Mouse (Mus musculus) small intestine, adult 2 months (tissue): ENCODE data around the gene Srxn1. TPM values are rescaled to one million over a fixed set of nuclear protein-coding genes. Genes with fewer than 3 reads are reported as not detected.

Source experiments
- H3K27ac ChIP-seq: fragments of 200-500 bp; 2 replicates; pipeline ENCODE4 v1.5.1; 2012; ENCODE audit warnings: low read depth, low read length, control low read depth, inconsistent platforms; ENCODE audit not compliant: insufficient read depth
- H3K27me3 ChIP-seq: fragments of 200-500 bp; 2 replicates; pipeline ENCODE4 v1.6.1; 2012; ENCODE audit warnings: mild to moderate bottlenecking, moderate library complexity, low read length, inconsistent platforms; ENCODE audit not compliant: control insufficient read depth, insufficient read depth
- H3K36me3 ChIP-seq: fragments of 200-500 bp; 2 replicates; pipeline ENCODE4 v1.6.1; 2012; ENCODE audit warnings: mild to moderate bottlenecking, low read length, control low read depth, inconsistent platforms; ENCODE audit not compliant: control insufficient read depth, insufficient read depth
- H3K4me1 ChIP-seq: fragments of 200-500 bp; 2 replicates; pipeline ENCODE4 v1.6.1; 2012; ENCODE audit warnings: low read length, inconsistent platforms, mixed read lengths; ENCODE audit not compliant: control insufficient read depth, insufficient read depth, insufficient read length
- H3K4me3 ChIP-seq: fragments of 200-500 bp; 2 replicates; pipeline ENCODE4 v1.5.1; 2012; ENCODE audit warnings: low read depth, mild to moderate bottlenecking, control low read depth, inconsistent platforms, low read length, moderate library complexity
- CTCF ChIP-seq: fragments of 200-500 bp; IDR thresholded peaks from 2 replicates; pipeline ENCODE4 v1.5.1; 2012; ENCODE audit warnings: low read depth, mild to moderate bottlenecking, control low read depth, inconsistent platforms, low read length, moderate library complexity, mixed read lengths; ENCODE audit not compliant: insufficient replicate concordance, insufficient read length; ENCODE audit errors: extremely low read depth
- POLR2A ChIP-seq: fragments of 200-500 bp; IDR thresholded peaks from 2 replicates; pipeline ENCODE4 v1.6.1; 2012; ENCODE audit warnings: low read depth, mild to moderate bottlenecking, control low read depth, inconsistent platforms, low read length, moderate library complexity
- WGBS: fragments of 180-500 bp; shearing (Covaris S2); methylation state at CpG from one replicate; pipeline ENCODE4 v1.1.7; 2018; 5-methylcytosine and 5-hydroxymethylcytosine counted together
- polyA plus RNA-seq: library from polyadenylated mRNA; depleted of rRNA; stranded (reverse); fragments of >200 nt; gene quantifications from 2 replicates; pipeline ENCODE4 v1.2.3, GENCODE M21; 2012

Gene Srxn1
- polyA plus RNA-seq, 1 experiment: 579 TPM

DNA sequence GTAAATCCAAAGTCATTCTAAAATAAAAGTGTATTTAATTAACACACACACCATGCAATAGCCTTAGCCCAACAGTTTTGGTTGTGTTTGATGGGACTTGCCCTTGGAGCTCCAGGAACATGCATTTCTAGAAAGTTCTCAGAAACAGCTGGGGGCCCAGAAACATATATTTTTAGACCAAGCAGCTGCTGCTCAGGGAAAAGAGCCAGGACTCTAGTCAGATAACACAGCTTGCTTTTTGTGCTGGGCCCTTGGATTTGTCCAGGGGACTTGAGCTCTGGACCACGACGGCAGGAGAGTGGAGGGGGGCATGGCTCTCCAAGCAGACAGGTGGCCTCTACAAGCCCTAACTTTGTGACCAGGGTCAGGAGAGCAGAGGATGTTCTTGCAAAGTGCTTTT, 6.0 kb downstream of the Srxn1 start:
- no peak for TF ChIP-seq POLR2A
- no peak for TF ChIP-seq CTCF
- WGBS: 58% methylated on average over 2 of the region's 2 CpGs
- H3K27ac ChIP-seq: no peak overlapping the region

DNA sequence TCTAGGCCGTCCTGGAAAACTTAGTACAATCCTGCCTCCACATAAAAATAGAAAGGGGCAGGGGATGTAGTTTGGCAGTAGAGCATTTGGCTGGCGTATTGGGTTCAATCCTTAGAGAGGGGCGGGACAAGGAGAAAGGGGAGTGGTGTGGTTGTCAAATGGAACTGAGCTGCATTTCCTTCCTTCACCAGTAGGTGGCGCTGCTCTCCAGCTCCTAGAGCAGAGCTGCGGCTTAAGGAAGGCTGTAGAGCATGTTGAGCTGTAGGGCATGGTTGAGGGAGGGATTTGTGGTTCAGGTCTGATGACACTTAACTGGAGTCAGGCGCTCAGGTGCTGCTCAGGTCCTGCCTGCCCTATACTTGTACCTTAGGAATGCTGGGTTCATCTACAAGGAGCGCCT, 6.6 kb downstream of the Srxn1 start:
- TF ChIP-seq POLR2A (no peak), CTCF (peak; percentile 98)
- no peak overlapping the region for H3K4me3 ChIP-seq
- WGBS: 12% methylated on average over 7 of the region's 7 CpGs
- H3K36me3 ChIP-seq: peaks cover 28% of the 10 kb centered on the region
- H3K4me1 ChIP-seq: peaks cover 17% of the 10 kb centered on the region
- H3K27me3 ChIP-seq: peaks cover 6% of the 10 kb centered on the region
- no peak overlapping the region for H3K27ac ChIP-seq

More for the DNA sequence above, 6.0 kb downstream of the Srxn1 start:
- H3K27me3 ChIP-seq: peaks cover 6% of the 10 kb centered on the region
- peaks cover 28% of the 10 kb centered on the region for H3K36me3 ChIP-seq
- H3K4me1 ChIP-seq: peaks cover 17% of the 10 kb centered on the region
- no peak overlapping the region for H3K4me3 ChIP-seq

DNA sequence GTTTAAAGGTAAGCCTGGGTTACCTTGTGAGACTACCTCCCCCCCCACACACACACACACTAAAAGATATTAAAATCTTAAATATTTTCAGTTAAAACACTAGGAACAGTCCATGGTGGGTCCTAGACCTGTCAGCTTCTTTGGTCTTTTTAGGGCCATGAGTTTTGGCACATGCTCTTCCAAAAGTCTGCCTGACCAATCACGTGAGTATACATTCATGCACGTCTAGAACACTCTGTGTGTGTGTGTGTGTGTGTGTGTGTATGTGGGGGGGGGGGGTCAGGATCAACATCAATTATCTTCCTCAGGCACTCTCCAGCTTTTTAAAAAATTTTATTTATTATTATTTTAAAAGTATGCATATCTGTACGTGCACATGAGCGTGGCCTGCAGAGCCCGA, 7.2 kb downstream of the Srxn1 start:
- Histone ChIP-seq H3K36me3 (peaks cover 26% of the 10 kb centered on the region), H3K27me3 (peaks cover 6% of the 10 kb centered on the region), H3K4me1 (peaks cover 17% of the 10 kb centered on the region), H3K27ac (no peak overlapping the region), H3K4me3 (no peak overlapping the region)
- no peak for TF ChIP-seq POLR2A
- no peak for TF ChIP-seq CTCF
- WGBS: 88% methylated on average over 5 of the region's 5 CpGs

DNA sequence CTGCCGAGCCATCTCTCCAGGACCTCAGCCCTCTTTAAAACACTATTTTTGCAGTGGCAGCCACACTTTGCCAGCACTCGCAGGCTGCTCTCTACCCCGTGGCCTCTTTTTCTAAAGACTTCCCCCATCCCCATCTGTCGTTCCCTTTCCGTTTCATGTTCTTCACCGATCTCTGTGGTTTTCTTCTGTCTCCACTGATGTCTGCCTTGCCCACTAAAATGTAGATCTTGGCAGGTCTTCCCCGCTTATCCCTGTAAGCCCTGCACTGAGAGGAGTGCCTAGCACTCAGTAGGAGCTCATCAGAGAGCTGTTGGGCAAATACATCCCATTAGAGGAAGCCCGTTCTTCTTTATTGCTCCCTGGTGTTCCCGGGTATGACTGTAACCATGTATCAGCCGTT, 7.7 kb downstream of the Srxn1 start:
- peaks cover 6% of the 10 kb centered on the region for H3K27me3 ChIP-seq
- H3K36me3 ChIP-seq: peaks cover 21% of the 10 kb centered on the region
- H3K27ac ChIP-seq: no peak overlapping the region
- H3K4me3 ChIP-seq: no peak overlapping the region
- 72% methylated on average over 10 of the region's 10 CpGs for WGBS
- H3K4me1 ChIP-seq: peaks cover 16% of the 10 kb centered on the region
- TF ChIP-seq POLR2A (no peak), CTCF (no peak)

DNA sequence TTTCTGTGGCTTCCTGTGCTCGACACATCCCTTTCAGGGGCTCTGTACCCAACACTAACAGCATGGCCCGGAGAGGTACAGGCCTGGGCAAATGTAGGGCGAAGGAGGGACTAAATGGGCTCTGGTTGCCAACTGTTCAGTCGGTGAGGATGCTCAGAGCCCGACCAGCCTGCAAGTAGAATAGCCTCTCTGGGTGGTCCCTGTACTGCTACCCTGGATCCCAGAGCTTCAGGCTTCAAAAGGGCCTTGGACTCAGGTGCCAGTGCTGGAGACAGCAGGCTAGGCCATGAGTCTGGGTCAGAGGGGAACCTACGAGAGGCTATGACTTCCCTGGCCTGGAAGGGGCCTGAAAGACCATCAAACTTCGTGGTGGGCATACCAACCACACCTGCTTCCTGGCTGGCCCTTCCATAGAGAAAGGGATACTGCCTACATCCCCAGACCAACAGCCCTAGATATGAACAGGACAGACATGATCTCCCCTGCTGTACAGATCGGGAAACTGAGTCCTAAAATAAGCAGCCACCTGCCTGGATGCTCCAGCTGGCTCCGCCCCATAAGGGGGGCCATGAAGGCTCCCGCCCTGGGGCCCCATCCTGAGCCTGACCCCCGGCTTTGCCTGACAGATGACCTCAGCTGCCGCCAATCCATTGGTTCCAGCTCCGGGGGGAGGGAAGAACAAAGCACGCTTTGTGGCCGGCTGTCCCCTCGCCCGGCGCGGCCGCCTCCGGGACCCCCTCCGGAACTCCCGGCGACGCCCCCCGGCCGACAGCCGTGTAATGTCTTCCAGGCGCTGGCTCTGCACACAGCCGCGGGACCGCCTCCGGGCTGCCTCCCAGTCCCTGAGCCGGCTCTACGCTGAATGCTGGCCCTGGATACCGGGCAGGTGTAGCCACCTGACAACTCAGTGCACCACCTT, 9.0 kb downstream of the Srxn1 start:
- WGBS: 22% methylated on average over 36 of the region's 36 CpGs
- H3K4me1 ChIP-seq: peaks cover 8% of the 10 kb centered on the region; the same call in 1 of the 2 replicates
- H3K27ac ChIP-seq: no peak overlapping the region
- H3K36me3 ChIP-seq: peaks cover 17% of the 10 kb centered on the region
- H3K27me3 ChIP-seq: peaks cover 6% of the 10 kb centered on the region
- no peak overlapping the region for H3K4me3 ChIP-seq
- TF ChIP-seq POLR2A (no peak), CTCF (no peak)

DNA sequence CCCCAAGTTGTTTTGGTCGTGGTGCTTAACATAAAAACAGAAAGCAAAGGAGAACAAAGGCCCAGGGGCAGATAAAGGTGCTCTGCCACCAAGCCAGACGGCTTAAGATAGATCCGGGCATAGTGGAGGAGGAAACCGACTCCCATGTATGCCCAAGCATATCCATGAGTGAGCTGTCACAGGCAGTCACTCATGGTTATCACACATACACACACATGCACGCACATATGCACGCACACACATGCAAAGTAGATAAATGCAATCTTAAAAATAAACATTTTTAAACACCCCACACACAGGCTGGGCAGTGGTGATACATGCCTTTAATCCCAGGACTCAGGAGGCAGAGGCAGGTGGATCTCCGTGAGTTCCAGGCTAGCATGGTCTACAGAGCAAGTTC, 12.4 kb downstream of the Srxn1 start:
- Histone ChIP-seq H3K4me3 (no peak overlapping the region), H3K4me1 (no peaks in the 10 kb centered on the region), H3K27me3 (peaks cover 6% of the 10 kb centered on the region), H3K27ac (no peak overlapping the region), H3K36me3 (no peaks in the 10 kb centered on the region)
- WGBS: 73% methylated on average over 7 of the region's 7 CpGs
- no peak for TF ChIP-seq POLR2A
- TF ChIP-seq CTCF: no peak

DNA sequence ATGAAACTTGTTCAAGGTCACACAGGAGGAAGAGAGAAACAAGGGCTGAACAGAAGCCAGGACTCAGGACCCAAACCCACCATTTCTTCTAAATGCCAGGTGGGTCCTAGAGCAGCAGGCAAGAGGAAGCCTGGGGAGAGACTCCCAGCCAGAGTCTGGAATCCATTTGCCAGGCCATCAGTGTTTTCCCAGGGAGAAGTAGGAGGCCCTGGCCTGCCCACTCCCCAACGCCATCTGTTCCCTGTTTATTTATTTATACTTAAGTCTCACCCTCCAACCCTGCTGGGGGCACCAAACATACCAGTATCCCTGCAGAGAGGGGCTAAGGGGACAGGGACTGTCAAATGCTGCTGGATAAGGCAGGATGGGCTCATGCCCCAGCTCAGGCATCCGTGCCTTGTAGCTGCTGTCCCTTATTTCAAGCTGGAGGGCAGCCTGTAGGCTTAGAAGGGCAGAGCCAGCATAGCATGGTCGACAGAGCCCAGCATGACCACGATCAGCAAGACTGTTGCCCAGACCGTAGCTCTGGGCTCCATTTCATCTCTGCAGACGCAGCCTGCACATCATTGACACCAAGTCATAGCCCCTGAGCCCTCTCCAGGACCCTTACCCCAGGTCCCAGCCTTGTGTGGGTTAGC, 14.0 kb downstream of the Srxn1 start:
- 56% methylated on average over 6 of the region's 6 CpGs for WGBS
- Histone ChIP-seq H3K27me3 (peaks cover 6% of the 10 kb centered on the region), H3K4me3 (no peak overlapping the region), H3K36me3 (no peaks in the 10 kb centered on the region), H3K4me1 (no peaks in the 10 kb centered on the region), H3K27ac (no peak overlapping the region)
- TF ChIP-seq CTCF (no peak), POLR2A (no peak)
